Mouse (Mus musculus): ENCODE results near the gene Fbxo46. TPM values are rescaled to one million over a fixed set of nuclear protein-coding genes. Genes with fewer than 3 reads are reported as not detected.
A peak's percentile ranks its signal among the peaks of the same experiment; 100 is the strongest.
"Not testable (repeated sequence)": the region's sequence is repeated elsewhere in the genome, so short reads cannot be mapped to it uniquely, and the experiment has no call there.

The Fbxo46 gene
- polyA plus RNA-seq, 1 experiment from 2014 or later: 16.3 TPM

- Histone ChIP-seq H3K27ac (no peak overlapping the region), H3K4me1 (no peaks in the 10 kb centered on the region), H3K4me2 (no peak overlapping the region), H3K9ac (no peak overlapping the region), H3K9me3 (replicated peaks) (no peaks in the 10 kb centered on the region), H3K36me3 (peaks cover 72% of the 10 kb centered on the region), H3K27me3 (no peaks in the 10 kb centered on the region), H3K4me3 (replicated peaks) (no peak overlapping the region)
- WGBS: 43% methylated on average over 5 of the region's 5 CpGs
- ATAC-seq (replicated peaks; ENCODE audit: low FRiP score): no peak
These were observed 17.7 kb downstream of the Fbxo46 start for GRCm38 (mm10) chr7:19137380-19137779.

- no peak for ATAC-seq (replicated peaks; ENCODE audit: low FRiP score)
- Histone ChIP-seq H3K36me3 (peaks cover 23% of the 10 kb centered on the region), H3K4me2 (no peak overlapping the region), H3K9me3 (replicated peaks) (no peaks in the 10 kb centered on the region), H3K27me3 (no peaks in the 10 kb centered on the region), H3K4me3 (replicated peaks) (no peak overlapping the region), H3K4me1 (peaks cover 27% of the 10 kb centered on the region), H3K9ac (no peak overlapping the region), H3K27ac (no peak overlapping the region)
- WGBS: 85% methylated on average over 10 of the region's 10 CpGs
These were observed 27.1 kb downstream of the Fbxo46 start for GRCm38 (mm10) chr7:19146793-19147192.

DNA sequence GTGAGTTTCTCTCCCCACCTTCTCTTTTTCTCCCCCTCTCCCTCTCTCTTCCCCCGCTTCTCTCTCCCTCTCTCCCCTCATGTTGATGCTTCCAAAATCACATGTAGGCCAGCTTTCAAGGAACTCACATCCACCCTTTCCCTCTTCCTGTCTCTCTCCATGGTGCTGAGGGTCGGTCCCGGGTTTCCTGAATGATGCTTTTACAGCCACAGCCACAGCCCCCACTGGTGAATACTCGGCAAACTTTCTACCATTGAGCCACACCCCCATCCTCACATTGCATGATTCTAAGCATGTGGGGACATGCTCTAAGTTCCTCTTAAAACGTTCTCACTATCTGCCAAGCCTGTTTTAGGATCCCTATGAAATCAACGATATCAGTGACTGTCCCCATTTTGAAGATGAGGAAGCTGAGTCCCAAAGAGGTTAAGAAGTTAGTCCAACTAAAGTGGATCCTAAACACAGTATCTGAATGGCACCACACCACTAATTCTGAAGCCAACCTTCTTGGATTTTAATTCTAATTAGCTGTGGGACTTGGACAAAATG is 27.9 kb downstream of the Fbxo46 start:
- H3K4me3 ChIP-seq (replicated peaks): peak overlapping the region; percentile 67; the same call in 1 of the 2 replicates
- ATAC-seq (replicated peaks; ENCODE audit: low FRiP score): no peak
- no peak overlapping the region for H3K27ac ChIP-seq
- H3K9ac ChIP-seq: no peak overlapping the region
- H3K4me1 ChIP-seq: peaks cover 27% of the 10 kb centered on the region
- H3K4me2 ChIP-seq: peak overlapping the region; percentile 91
- H3K9me3 ChIP-seq (replicated peaks): no peaks in the 10 kb centered on the region
- WGBS: 46% methylated on average over 6 of the region's 6 CpGs
- peaks cover 31% of the 10 kb centered on the region for H3K36me3 ChIP-seq
- no peaks in the 10 kb centered on the region for H3K27me3 ChIP-seq

GRCm38 (mm10) chr7:19148180-19148874 is 28.7 kb downstream of the Fbxo46 start:
- peak overlapping the region; percentile 65 for H3K9ac ChIP-seq
- no peak for ATAC-seq (replicated peaks; ENCODE audit: low FRiP score)
- H3K4me1 ChIP-seq: peaks cover 27% of the 10 kb centered on the region
- no peaks in the 10 kb centered on the region for H3K9me3 ChIP-seq (replicated peaks)
- peaks cover 39% of the 10 kb centered on the region for H3K36me3 ChIP-seq
- H3K4me3 ChIP-seq (replicated peaks): peak overlapping the region; percentile 67
- peak overlapping the region; percentile 91 for H3K4me2 ChIP-seq
- H3K27ac ChIP-seq: peak overlapping the region; percentile 81
- WGBS: 10% methylated on average over 20 of the region's 20 CpGs
- H3K27me3 ChIP-seq: no peaks in the 10 kb centered on the region

DNA sequence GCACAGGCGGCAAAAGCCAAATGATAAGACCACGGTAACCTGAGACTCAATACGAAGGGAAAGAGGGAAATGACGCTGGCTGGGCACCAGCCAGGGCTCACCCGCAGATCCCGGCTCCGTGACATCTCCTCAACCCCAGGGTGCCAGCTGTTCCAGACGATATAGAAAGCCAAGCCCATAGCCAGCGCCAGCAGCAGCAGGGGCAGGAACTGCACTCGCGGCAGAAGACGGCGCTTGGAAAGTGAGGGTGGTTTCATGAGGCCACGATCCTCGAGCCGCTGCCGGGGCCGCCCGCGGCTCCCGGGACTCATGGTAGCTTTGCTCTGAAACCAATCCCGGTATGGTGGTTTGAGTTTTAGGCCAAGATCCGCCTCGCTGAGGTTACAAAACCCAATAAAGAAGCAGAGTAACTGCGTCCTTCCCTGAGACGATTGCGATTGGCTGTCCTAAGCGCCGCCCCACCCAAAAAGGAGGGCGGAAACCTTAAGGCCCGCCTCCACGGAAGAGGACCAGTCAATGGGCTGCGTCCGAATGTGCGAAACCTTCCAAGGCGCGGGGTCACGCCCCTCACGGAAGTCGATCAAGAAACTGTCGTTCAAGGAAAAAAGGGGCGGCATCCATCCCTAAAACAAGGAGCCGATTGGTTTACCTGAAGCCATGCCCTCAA is 29.3 kb downstream of the Fbxo46 start, which contains the start of gene Qpctl:
Qpctl (minus strand) TSS at position 417 of the 667 bp plus-strand sequence.
- Histone ChIP-seq H3K4me3 (replicated peaks) (peak within 1 kb of the TSS; percentile 67), H3K27me3 (no peaks in the 10 kb centered on the region), H3K4me2 (peak within 1 kb of the TSS; percentile 91), H3K9ac (peak within 1 kb of the TSS; percentile 87), H3K27ac (peak within 1 kb of the TSS; percentile 82), H3K36me3 (peaks cover 46% of the 10 kb centered on the region), H3K9me3 (replicated peaks) (no peaks in the 10 kb centered on the region), H3K4me1 (peaks cover 27% of the 10 kb centered on the region)
- ATAC-seq (replicated peaks; ENCODE audit: low FRiP score): peak; percentile 97
- under 1% methylated on average over 43 of the region's 43 CpGs for WGBS

- peaks cover 27% of the 10 kb centered on the region for H3K4me1 ChIP-seq
- ATAC-seq (replicated peaks; ENCODE audit: low FRiP score): peak; percentile 93
- H3K9me3 ChIP-seq (replicated peaks): no peaks in the 10 kb centered on the region
- peak within 1 kb of the TSS; percentile 82 for H3K27ac ChIP-seq
- WGBS: under 1% methylated on average over 24 of the region's 24 CpGs
- peaks cover 48% of the 10 kb centered on the region for H3K36me3 ChIP-seq
- peak within 1 kb of the TSS; percentile 91 for H3K4me2 ChIP-seq
- peak within 1 kb of the TSS; percentile 87 for H3K9ac ChIP-seq
- peak within 1 kb of the TSS; percentile 67 for H3K4me3 ChIP-seq (replicated peaks)
- H3K27me3 ChIP-seq: no peaks in the 10 kb centered on the region
These were observed 30.0 kb downstream of the Fbxo46 start, which contains the start of gene Snrpd2 for GRCm38 (mm10) chr7:19149626-19150025. Snrpd2 (plus strand) TSS chr7:19149722.

- 86% methylated on average over 10 of the region's 10 CpGs for WGBS
- Histone ChIP-seq H3K4me1 (peaks cover 33% of the 10 kb centered on the region), H3K4me3 (replicated peaks) (peak overlapping the region; percentile 67; the same call in 1 of the 2 replicates), H3K36me3 (peaks cover 38% of the 10 kb centered on the region), H3K4me2 (peak overlapping the region; percentile 91)
- not testable (repeated sequence) for H3K27me3 ChIP-seq; ATAC-seq (replicated peaks; ENCODE audit: low FRiP score); H3K27ac ChIP-seq; H3K9ac ChIP-seq; H3K9me3 ChIP-seq (replicated peaks)
These were observed 31.5 kb downstream of the Fbxo46 start for GRCm38 (mm10) chr7:19151121-19151520.

DNA sequence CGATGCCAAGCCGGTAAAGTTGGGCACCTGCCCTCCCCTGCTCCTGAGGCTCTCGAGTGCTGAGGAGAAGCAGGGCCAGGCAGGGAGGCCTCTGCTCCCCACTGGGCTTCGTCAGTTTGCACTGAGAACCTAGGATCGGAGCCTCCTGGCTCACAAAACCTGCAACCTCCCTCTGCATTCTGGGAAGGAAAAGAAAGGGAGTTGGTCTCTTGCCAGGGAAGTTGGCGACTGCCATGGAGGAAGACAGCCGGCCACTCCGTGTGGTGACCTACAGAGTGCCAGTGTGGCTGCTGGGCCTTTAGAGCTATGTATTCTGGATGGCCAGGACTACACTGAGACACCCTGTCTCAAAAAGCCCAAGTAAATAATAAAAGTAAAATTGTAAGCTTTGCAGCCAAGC is 35.1 kb downstream of the Fbxo46 start:
- H3K9me3 ChIP-seq (replicated peaks): no peaks in the 10 kb centered on the region
- H3K4me2 ChIP-seq: no peak overlapping the region
- WGBS: 78% methylated on average over 8 of the region's 8 CpGs
- H3K4me3 ChIP-seq (replicated peaks): no peak overlapping the region
- ATAC-seq (replicated peaks; ENCODE audit: low FRiP score): no peak
- H3K27me3 ChIP-seq: peaks cover 14% of the 10 kb centered on the region
- H3K27ac ChIP-seq: no peak overlapping the region
- no peak overlapping the region for H3K9ac ChIP-seq
- H3K4me1 ChIP-seq: peaks cover 43% of the 10 kb centered on the region
- H3K36me3 ChIP-seq: peaks cover 33% of the 10 kb centered on the region

DNA sequence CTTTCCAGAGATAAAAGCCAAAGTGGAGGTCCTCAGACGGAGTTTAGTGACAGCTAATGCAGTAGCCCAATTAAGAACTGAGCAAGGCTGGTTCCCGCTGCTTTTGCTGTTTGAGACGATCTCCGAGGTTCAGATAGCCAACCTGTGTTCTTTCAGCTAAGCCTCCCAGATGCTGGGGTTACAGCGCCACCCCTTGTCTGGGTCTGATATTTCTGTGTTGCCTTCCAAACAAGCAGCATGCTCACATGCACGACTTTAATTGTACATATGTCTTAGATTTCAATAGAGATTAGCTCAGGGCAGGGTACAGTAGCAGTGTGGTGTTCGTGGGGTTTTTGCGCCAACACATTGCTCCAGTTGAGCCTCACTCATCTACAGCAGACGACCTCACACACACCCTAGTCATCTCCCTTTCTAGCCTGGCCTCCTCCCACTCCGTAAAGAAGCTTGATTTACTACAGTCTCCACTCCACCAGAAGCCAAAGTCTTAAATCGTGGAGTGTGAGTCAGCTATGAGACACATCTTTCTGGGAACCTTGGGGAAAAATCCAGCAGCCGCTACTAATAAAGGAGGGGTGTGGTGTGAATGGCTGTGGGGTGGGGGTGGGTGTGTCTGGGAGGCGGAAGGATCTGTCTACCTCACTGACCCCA is 36.3 kb downstream of the Fbxo46 start:
- Histone ChIP-seq H3K4me3 (replicated peaks) (no peak overlapping the region), H3K4me1 (peaks cover 44% of the 10 kb centered on the region), H3K4me2 (no peak overlapping the region), H3K9me3 (replicated peaks) (no peaks in the 10 kb centered on the region), H3K27me3 (peaks cover 24% of the 10 kb centered on the region), H3K36me3 (peaks cover 33% of the 10 kb centered on the region), H3K9ac (no peak overlapping the region), H3K27ac (peak overlapping the region; percentile 14; the same call in 1 of the 2 replicates)
- no peak for ATAC-seq (replicated peaks; ENCODE audit: low FRiP score)
- WGBS: 29% methylated on average over 13 of the region's 13 CpGs

DNA sequence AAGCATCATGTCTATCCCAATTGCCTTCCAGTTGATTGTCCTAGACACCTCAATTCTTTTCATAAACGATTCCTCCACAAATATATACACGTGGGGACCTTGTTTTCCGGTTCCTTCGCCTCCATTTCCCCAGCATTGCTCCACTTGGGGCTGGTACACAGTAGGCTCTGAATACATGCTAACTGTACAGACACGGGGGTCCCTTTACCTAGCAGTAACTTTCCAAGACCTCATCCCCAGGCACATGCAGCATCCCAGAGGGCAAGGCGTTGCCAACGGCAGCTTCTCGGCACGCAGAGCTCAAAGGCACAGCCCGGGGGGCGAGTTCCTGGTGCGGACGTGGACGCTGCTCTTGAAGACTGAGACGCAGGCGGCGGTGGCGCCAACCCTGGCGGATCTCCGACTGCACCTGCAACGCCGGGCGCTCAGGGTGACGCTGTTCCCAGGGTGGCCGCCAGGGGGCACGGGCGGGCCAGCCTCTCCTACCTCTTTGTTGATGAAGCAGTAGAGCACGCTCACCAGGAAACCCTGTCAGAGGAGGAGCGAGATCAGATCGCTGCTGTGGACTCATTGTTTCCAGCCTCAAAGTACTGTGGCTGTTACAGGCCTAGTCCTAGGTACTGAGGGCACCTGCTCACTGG is 37.6 kb downstream of the Fbxo46 start:
- Histone ChIP-seq H3K9me3 (replicated peaks) (no peaks in the 10 kb centered on the region), H3K36me3 (peaks cover 19% of the 10 kb centered on the region), H3K9ac (no peak overlapping the region), H3K27me3 (peaks cover 29% of the 10 kb centered on the region), H3K4me1 (peaks cover 40% of the 10 kb centered on the region), H3K4me2 (peak overlapping the region; percentile 51), H3K4me3 (replicated peaks) (peak overlapping the region; percentile 11; the same call in 1 of the 2 replicates), H3K27ac (peak overlapping the region; percentile 48; the same call in 1 of the 2 replicates)
- ATAC-seq (replicated peaks; ENCODE audit: low FRiP score): peak; percentile 50; the same call in 1 of the 2 replicates
- 6% methylated on average over 30 of the region's 30 CpGs for WGBS

DNA sequence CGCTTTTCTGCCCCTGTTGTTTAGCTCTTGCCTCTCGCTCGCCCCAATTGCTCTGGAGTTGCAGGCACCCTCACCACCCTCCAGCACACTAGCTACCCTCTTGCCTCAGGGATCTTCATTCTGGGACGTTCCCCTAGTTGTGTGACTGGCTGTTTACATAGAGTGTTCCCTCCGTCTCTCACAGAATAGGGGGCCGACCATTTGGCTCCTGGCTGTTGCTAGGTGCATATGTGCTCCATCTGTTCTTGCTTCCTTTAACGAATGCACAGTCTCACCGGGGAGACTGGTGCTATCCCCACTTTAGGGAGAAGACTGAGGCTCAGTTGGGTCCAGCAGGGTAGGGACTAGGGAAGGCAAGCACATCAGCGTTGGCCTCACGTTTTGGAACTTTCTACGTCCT is 38.9 kb downstream of the Fbxo46 start:
- Histone ChIP-seq H3K9ac (no peak overlapping the region), H3K4me2 (no peak overlapping the region), H3K4me3 (replicated peaks) (no peak overlapping the region), H3K9me3 (replicated peaks) (no peaks in the 10 kb centered on the region), H3K4me1 (peaks cover 43% of the 10 kb centered on the region), H3K36me3 (peaks cover 6% of the 10 kb centered on the region), H3K27me3 (peaks cover 38% of the 10 kb centered on the region), H3K27ac (no peak overlapping the region)
- ATAC-seq (replicated peaks; ENCODE audit: low FRiP score): no peak
- WGBS: 41% methylated on average over 11 of the region's 11 CpGs
